Mouse (Mus musculus) heart, adult 11 months (tissue): ENCODE results near the gene Ring1.

Experiments used
- DNase-seq: peaks from one replicate; pipeline ENCODE4 v3.0.0; 2022

The Ring1 gene

DNA sequence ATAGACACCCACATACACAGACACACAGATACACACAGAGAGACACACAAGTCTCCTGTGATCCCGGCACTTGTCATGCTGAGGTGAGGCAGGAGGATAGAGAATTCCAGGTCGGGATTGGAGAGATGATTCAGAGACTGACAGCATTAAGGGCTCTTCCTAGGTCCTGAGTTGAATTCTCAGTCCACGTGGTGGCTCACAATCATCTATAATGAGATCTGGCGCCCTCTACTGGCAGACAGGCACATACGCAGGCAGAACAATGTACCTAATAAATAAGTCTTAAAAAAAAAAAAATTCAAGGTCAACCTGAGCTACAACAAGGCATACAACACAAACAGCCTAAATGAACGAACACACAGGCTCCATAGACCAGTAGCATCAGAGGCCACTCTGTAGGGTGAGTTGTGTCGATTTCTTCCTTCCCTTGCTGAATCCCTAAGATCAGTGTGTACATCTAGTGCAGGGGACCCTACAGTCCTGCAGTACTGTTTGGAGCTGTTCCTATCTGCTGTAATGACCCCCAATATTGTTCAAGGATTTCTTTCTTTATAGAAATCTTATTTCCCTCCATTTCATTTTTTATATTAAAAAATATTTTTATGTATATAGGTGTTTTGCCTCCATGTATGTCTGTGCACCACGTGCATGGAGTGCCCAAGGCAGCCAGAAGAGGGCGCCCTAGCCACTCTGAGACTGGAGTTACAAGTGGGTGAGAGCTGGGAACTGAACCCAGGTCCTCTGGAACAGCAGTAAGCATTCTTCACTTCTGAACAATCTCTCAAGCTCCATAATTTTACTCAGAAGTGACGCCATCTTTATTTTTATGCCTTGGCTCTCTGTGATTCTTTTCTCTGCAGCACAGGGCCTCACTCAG is 32.5 kb downstream of the Ring1 start:
- no peak for DNase-seq

DNA sequence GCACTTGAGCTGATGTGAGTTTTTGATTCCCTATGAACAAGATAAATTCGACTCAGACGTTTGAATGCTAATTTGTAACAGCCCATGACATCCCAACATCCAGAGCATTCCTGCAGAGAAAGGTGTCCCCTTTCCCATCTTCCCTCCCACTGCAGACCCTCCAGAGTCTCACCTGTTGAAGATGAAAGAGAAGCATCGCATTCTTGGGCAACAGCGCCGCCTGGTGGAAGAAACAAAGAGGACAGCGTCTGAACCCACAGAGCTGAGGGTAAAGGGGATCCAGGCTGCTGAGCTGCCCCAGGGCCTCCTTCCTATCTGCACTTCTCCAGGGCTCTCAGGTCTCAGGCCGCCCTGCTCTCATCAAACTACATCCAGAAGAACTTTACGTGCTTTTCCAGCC is 42.3 kb downstream of the Ring1 start:
- peak; percentile 94 for DNase-seq

DNA sequence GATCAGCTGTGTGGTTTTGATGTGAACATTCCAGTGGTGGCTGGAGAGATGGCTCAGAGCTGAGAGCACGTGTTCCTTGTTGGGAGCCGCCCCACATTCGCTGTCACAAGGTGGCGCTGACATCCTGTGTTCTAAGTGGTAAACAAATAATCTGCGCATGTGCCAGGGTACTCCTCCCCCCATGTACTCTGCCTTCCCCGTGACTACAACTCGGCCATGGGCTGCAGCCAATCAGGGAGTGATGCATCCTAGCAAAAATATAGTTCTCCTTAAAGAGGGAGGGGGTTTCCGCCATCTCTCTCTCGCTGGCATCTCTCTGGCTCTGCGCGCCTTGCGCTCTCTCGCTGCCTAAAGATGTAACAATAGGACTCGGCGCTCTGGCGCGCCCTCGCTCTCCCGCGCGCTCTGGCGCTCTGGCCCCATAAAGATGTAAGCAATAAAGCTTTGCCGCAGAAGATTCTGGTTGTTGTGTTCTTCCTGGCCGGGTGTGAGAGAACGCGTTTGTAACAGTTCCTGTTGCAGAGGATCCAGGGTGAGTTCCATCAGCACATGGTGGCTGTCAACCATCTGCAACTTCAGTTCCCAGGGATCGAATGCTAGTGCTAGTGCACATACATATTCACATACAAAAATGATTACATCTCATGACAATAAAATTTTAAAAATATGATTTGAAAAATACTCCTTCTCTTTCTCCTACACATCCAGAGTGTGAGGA is 43.1 kb downstream of the Ring1 start:
- DNase-seq: peak; percentile 100

DNA sequence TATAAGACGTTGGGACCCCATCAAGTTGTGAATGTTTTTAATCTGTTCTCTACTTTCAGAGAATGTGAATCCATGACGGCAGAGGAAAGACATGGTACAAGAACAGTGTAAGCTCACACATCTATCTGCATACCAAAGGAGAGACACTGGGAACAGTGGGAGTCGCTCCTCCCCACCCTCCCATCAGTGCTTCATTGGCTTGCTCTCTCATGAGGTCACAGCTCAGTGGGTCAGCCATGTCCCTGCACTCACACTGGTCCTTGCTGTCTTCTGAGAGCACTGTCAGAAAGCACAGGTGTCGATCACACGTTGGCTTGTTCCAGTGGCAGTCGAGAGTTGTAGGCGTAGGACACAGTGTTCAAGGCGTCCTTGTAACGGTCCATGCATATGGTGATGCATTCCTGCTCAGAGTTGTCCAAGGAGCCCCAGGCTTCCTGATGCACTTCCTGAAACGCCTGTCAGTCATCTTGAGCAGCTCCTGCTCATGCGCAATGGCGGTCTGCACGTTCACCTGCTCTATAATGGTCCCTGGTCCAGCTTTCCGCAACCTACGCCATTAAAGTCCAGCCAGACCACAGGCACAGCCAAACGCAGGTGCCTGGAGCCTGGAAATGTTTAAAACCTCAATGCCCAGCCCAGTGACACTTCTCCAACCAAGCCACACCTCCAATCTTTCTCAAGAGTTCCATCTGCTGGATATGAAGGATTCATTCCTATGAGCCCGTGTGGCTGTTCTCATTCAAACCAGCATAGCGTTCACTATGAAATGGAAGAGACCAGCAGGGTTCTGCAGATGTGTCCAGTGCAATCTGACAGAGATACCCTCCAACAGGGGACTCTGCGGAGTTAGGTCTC is 44.1 kb downstream of the Ring1 start:
- peak; percentile 90 for DNase-seq

DNA sequence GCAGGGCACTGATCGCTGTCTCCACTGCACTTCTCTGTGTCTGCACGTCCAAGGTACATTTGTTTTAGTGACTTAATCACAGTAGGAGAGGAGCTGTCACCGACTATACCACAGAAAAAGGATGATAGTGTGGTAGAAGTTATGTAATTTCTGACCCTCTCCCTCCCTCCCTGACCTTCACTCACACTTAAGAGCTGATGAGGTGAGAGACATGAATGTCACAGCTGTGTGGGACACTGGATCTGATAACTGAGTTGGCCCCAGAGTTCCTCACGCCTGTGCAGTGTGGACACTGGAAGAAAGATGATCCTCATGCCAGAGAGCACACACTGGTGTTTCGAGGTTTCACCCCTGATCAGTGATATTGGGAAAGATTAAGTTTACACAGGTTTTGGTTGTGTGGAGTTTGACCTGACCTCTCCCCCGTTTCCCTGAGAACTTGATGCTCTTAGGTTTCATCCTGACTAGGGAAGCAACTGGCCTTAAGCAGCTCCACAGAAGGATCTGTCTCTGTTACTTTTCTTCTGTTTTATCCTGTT is 44.9 kb downstream of the Ring1 start:
- DNase-seq: no peak

DNA sequence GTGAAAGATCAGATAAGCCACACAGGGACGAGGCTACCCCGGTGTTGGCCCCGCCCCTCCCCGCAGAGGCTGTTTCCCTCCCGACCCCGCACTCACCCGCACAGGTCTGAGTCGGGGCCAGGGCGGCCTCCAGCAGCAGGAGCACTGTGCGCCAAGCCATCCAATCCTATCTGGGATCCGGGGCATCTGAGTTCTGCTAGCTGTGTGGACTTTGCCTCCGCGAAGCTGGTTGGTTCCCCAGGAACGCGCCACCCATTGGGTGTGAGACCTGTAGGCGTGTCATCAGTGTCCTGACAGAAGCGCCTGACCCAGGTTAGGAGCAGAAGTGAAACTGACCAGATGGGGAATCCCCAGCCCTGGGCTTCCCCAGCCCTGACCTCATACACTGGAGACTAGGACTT is 45.8 kb downstream of the Ring1 start:
- peak; percentile 100 for DNase-seq

DNA sequence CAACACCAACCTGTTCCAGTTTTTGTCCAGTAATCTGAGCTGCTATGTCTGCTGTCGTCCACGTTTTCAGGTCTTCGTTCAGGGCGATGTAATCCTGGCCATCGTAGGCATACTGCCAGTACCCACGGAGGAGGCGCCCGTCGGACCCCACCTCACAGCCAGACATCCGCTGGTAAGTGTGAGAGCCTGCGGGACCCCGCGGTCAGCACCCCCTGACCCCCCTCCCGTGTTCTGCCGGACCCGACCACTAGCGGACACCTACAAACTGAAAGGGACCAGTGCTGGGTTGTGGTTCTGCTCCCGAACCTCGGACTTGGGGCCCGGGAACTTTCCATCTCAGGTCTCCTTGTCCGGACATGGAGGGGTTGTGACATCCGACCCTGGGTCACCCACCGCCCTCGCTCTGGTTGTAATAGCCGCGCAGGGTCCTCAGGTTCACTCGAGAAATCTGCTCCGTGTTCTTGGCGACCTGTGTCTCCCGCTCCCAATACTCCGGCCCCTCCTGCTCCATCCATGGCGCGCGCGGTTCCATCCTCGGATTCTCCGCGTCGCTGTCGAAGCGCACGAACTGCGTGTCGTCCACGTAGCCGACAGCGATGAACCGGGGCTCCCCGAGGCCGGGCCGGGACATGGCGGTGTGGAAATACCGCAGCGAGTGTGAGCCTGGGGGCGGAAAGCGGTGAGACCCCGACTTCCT is 46.5 kb downstream of the Ring1 start:
- peak; percentile 95 for DNase-seq

DNA sequence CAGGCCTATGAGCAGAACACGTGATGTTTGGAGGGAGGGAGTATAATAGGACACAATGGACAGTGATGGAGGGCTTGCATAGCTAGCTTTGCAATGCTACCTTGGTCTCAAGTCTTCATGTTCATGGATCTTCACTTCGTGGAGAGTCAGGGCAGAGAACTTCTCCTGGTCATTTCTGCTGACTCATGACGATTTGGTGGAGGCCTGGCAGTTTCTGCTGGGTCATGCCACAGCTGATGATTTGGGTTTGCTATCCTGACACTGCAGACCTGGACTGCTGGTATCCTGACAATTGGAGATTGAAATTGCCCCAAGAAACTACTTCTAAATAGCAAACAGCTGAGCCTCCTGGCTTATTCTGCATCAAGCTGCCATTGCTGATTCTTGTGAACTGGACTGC is 50.9 kb downstream of the Ring1 start:
- DNase-seq: no peak

DNA sequence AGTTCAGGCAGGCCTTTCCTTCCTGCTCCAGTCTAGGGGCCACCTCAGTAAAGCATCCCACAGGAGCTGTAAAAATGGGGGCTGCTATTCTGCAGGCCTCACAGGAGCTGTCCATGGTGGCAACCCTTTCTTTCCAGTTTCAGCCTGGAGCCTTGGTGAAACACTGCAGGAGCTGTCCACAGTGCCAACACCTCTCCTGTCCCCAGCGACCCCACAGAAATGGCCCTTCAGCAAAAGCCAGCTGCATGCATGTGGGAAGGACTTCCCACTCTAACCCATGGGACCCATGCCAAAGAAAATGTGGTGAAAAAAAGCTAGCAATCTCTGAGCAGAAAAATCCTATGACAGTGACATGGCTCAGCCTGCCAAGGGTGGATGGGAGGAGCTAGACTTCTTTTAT is 51.8 kb downstream of the Ring1 start:
- DNase-seq: peak; percentile 81
